Mouse (Mus musculus) olfactory bulb, adult 2 months (tissue): ENCODE results near the gene Cbx4.

ENCODE experiments used
- CTCF ChIP-seq: fragments of 200-500 bp; IDR thresholded peaks from 2 replicates; pipeline ENCODE4 v1.5.1; 2012; ENCODE audit warnings: low read depth, mild to moderate bottlenecking, low read length, moderate library complexity; ENCODE audit not compliant: insufficient read depth
- POLR2A ChIP-seq: fragments of 200-500 bp; IDR thresholded peaks from 2 replicates; pipeline ENCODE4 v1.6.1; 2012; ENCODE audit warnings: mild to moderate bottlenecking, low read depth, low read length, moderate library complexity; ENCODE audit not compliant: insufficient read depth

GRCm38 (mm10) chr11:119051426-119051825, 34.6 kb downstream of the Cbx4 start:
- TF ChIP-seq CTCF (no peak), POLR2A (no peak)
